Mouse (Mus musculus) ovary, adult 10 weeks (tissue): Measurements from ENCODE around the gene Klhl28. TPM values are rescaled to one million over a fixed set of nuclear protein-coding genes. Genes with fewer than 3 reads are reported as not detected.

ENCODE experiments used
- polyA plus RNA-seq: library from polyadenylated mRNA; stranded (reverse); fragments of 350-450 nt; fragmentation: Illumina TruSeq; extraction: RNeasy Lipid Tissue Mini Kit (QIAGEN cat#74804); gene quantifications from one replicate; pipeline ENCODE4 v1.2.3, GENCODE M21; 2014

Gene Klhl28
- polyA plus RNA-seq, result 43.4 TPM

DNA sequence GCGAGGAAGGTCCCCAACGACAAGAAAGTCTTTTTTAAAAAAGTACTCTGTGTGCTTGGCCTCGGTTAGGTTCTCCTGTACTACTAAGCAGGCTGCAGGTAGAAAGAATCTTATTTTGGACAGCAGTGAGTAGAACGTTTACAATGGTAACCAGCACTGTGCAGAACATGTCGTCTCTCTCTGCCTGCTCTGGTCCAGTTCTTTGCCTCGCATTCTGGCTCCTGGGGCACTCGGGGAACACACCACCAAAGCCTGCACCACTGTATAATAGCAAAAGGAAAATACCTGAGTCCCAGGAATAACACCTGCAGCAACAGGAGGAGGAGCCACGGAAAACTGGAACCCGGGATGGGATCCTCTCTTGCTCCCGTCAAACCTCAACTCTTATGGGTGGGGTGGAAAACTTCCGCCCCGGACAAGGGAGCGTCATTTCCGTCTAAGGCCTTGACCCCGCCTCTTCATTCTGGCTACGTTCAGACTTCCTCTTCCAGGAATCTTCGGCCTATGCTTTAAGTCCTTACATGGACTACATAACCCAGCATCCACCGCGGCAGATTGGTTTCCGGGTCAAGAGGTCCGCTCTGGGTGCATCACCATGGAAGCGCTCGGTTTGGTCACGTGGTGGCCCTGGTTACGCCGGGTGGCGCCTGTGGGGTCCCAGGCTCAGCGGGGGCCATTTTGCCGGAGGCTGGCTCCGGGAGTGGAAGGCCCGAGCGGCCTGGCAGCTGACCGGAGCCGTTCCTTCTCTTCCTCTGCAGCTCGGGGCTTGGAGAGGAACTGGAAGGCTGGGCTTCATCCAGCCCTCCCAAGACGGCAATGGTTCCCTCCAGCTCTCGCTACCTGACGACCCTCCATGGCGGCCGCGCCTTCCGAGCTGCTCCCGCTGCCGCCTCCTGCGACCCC, at the start of gene Klhl28, which contains the start of gene Togaram1:
TSS of gene Klhl28 (minus strand) at position 411 of the 903 bp plus-strand sequence.
TSS of gene Togaram1 (plus strand) at position 681 of the 903 bp plus-strand sequence.

GRCm38 (mm10) chr12:64917578-64918471, 47.5 kb downstream of the Klhl28 start, which contains the start of gene Gm527:
Gm527 (plus strand) TSS chr12:64917906.

Other genes starting within 250 kb of the Klhl28 start
- 53.7 TPM for gene Gm527, start 47.6 kb downstream of the Klhl28 start, polyA plus RNA-seq
- 121 TPM for gene Togaram1, start 270 bp upstream of the Klhl28 start, polyA plus RNA-seq
- 110 TPM for gene Prpf39, start 70.8 kb upstream of the Klhl28 start, polyA plus RNA-seq
- 539 TPM for gene Fkbp3, start 108.5 kb upstream of the Klhl28 start, polyA plus RNA-seq
- gene Fancm, start 110.1 kb upstream of the Klhl28 start, polyA plus RNA-seq, result 12.4 TPM
- gene Mis18bp1, start 207.1 kb upstream of the Klhl28 start, polyA plus RNA-seq, result 51.3 TPM